Mouse (Mus musculus): ENCODE results near the gene Prr12. TPM values are rescaled to one million over a fixed set of nuclear protein-coding genes. Genes with fewer than 3 reads are reported as not detected.
"Not testable (repeated sequence)": the region's sequence is repeated elsewhere in the genome, so short reads cannot be mapped to it uniquely, and the experiment has no call there.

Prr12 gene
- polyA plus RNA-seq, 1 experiment from 2014 or later, result 6.8 TPM

DNA sequence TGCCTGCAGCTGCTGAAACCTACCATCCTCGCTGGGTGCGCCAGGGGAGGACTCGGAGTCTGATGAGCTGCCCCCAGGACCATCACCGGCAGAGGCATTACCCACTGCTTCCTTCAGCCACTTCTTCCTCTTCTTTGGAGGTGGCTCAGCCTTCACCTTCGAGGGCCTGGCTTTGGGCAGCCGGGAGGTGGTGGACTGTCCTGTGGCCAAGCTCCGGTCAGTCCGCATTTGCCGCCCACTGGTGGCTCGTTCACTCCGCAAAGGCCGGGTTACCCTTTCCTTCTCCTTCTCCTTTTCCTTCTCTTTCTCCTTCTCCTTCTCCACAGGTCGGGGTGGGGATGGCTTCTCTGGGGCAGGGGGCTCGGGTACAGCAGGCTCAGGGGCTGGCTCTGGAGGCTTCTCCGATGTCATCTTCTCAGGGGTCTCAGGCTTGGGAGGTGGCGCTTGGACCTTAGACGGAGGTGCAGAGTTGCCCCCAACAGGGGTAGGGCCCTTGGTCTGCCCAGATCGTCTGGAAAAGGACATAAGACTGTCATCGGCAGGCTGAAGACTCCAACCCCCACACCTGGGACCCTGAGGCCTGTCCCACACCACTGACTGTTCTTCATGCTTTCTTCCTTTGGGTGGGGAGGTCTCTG lies 18.8 kb downstream of the Prr12 start:
- 90% methylated on average over 19 of the region's 19 CpGs for WGBS
- no peak overlapping the region for H3K9ac ChIP-seq

GRCm38 (mm10) chr7:45030857-45031256 lies 21.8 kb downstream of the Prr12 start:
- Histone ChIP-seq H3K4me1 (no peaks in the 10 kb centered on the region), H3K27ac (replicated peaks) (no peak overlapping the region), H3K4me2 (no peak overlapping the region), H3K36me3 (peaks cover 96% of the 10 kb centered on the region), H3K4me3 (no peak overlapping the region), H3K9me3 (no peaks in the 10 kb centered on the region), H3K27me3 (replicated peaks) (no peaks in the 10 kb centered on the region), H3K9ac (no peak overlapping the region)
- ATAC-seq (ENCODE audit: extremely low read depth, insufficient number of reproducible peaks, low FRiP score, low TSS enrichment), result no peak
- 96% methylated on average over 8 of the region's 8 CpGs for WGBS

More for the DNA sequence above, 18.8 kb downstream of the Prr12 start:
- H3K4me2 ChIP-seq, result no peak overlapping the region
- H3K4me3 ChIP-seq, result no peak overlapping the region
- H3K27me3 ChIP-seq (replicated peaks), result no peaks in the 10 kb centered on the region
- H3K9me3 ChIP-seq, result no peaks in the 10 kb centered on the region
- peaks cover 100% of the 10 kb centered on the region for H3K36me3 ChIP-seq
- ATAC-seq (ENCODE audit: extremely low read depth, insufficient number of reproducible peaks, low FRiP score, low TSS enrichment), result no peak
- no peaks in the 10 kb centered on the region for H3K4me1 ChIP-seq
- no peak overlapping the region for H3K27ac ChIP-seq (replicated peaks)

GRCm38 (mm10) chr7:45029995-45030394 lies 22.7 kb downstream of the Prr12 start:
- WGBS, result 88% methylated on average over 6 of the region's 6 CpGs

GRCm38 (mm10) chr7:45028351-45028750 lies 24.3 kb downstream of the Prr12 start:
- Histone ChIP-seq H3K36me3 (peaks cover 71% of the 10 kb centered on the region), H3K4me2 (no peak overlapping the region), H3K27ac (replicated peaks) (no peak overlapping the region), H3K4me1 (no peaks in the 10 kb centered on the region), H3K9ac (no peak overlapping the region), H3K4me3 (no peak overlapping the region), H3K27me3 (replicated peaks) (no peaks in the 10 kb centered on the region), H3K9me3 (no peaks in the 10 kb centered on the region)
- 91% methylated on average over 11 of the region's 11 CpGs for WGBS
- ATAC-seq (ENCODE audit: extremely low read depth, insufficient number of reproducible peaks, low FRiP score, low TSS enrichment), result no peak

More at GRCm38 (mm10) chr7:45029995-45030394, 22.7 kb downstream of the Prr12 start:
- Histone ChIP-seq H3K4me3 (no peak overlapping the region), H3K4me1 (no peaks in the 10 kb centered on the region), H3K4me2 (no peak overlapping the region), H3K27ac (replicated peaks) (no peak overlapping the region), H3K9me3 (no peaks in the 10 kb centered on the region), H3K36me3 (peaks cover 87% of the 10 kb centered on the region), H3K9ac (no peak overlapping the region), H3K27me3 (replicated peaks) (no peaks in the 10 kb centered on the region)
- no peak for ATAC-seq (ENCODE audit: extremely low read depth, insufficient number of reproducible peaks, low FRiP score, low TSS enrichment)

DNA sequence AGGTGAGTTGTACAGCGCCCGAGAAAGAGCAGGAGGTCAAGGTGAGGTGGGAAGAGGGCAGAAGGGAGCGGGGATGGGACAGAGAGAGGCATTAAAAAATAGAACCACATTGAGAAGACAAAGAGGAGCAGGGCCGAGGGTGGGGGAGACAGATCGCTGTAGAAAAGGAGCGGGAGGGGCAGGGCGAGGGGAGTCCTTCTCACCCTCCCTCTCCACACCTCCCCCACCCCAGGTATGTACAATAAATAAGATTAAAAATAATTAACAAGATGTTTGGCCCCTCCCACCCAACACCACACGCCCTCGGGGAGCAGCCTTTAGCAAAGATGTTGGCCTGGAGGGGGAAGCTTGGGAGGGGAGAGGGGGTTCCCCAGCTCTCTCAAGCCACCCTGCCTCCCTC lies 24.9 kb downstream of the Prr12 start:
- no peaks in the 10 kb centered on the region for H3K4me1 ChIP-seq
- H3K27ac ChIP-seq (replicated peaks), result no peak overlapping the region
- 93% methylated on average over 9 of the region's 9 CpGs for WGBS
- H3K4me2 ChIP-seq, result no peak overlapping the region
- H3K36me3 ChIP-seq, result peaks cover 65% of the 10 kb centered on the region
- no peak for ATAC-seq (ENCODE audit: extremely low read depth, insufficient number of reproducible peaks, low FRiP score, low TSS enrichment)
- H3K9me3 ChIP-seq, result no peaks in the 10 kb centered on the region
- no peak overlapping the region for H3K9ac ChIP-seq
- H3K4me3 ChIP-seq, result no peak overlapping the region
- H3K27me3 ChIP-seq (replicated peaks), result no peaks in the 10 kb centered on the region

DNA sequence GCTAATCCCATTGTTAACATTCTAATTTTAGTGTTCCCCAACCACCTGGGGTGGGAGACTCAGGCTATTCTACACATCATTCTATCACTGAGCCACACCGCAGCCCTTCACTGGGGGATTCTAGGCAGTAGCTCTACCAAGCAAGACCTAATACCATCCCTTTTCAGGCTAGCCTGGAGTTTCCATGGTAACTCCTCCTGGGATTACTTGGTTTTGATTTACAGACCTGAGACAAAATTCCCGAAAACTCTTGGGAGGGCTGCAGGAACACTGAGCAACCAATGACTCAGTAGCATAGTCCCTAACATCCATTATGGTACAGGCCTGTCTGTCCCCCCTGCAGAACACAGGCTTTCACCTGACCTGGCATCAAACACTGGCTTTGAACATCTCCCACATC lies 26.4 kb downstream of the Prr12 start:
- peaks cover 53% of the 10 kb centered on the region for H3K36me3 ChIP-seq
- no peaks in the 10 kb centered on the region for H3K4me1 ChIP-seq
- 76% methylated on average over 2 of the region's 2 CpGs for WGBS
- no peak overlapping the region for H3K9ac ChIP-seq
- no peak overlapping the region for H3K4me2 ChIP-seq
- H3K9me3 ChIP-seq, result no peaks in the 10 kb centered on the region
- no peak for ATAC-seq (ENCODE audit: extremely low read depth, insufficient number of reproducible peaks, low FRiP score, low TSS enrichment)
- H3K27ac ChIP-seq (replicated peaks), result no peak overlapping the region
- H3K4me3 ChIP-seq, result no peak overlapping the region
- H3K27me3 ChIP-seq (replicated peaks), result no peaks in the 10 kb centered on the region

DNA sequence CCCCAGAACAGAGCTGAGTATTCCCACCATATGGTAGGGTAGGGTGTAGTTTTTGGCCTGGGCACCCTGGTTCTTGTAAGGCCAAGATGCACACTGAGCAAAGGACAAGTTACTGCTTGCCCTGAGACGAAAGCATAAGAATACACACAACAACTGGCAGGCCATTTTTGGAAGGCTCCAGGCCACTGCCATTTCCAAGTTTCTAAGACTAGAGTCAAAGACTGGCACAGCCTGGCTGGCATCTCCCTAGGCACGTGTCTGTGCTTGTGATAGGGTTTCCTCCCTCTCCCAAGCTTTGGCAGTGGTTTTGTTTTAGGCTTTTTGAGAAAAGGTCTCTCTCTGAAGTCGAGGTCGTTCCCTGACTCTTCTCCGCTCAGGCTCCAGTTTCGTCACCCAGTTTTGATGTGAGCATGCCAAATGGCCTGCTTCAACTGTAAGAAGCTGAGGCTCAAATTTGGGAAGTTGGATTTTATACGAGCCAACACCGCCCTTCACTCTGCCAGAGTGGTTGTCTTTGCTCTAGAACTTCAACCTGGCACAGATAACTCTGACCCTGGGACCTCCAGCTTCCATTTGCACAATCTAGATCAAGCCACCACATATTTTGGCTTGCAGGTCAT lies 27.0 kb downstream of the Prr12 start:
- Histone ChIP-seq H3K4me2 (no peak overlapping the region), H3K4me3 (no peak overlapping the region), H3K4me1 (no peaks in the 10 kb centered on the region), H3K9ac (no peak overlapping the region), H3K27ac (replicated peaks) (no peak overlapping the region), H3K36me3 (peaks cover 53% of the 10 kb centered on the region), H3K9me3 (no peaks in the 10 kb centered on the region), H3K27me3 (replicated peaks) (no peaks in the 10 kb centered on the region)
- WGBS, result 75% methylated on average over 8 of the region's 8 CpGs
- no peak for ATAC-seq (ENCODE audit: extremely low read depth, insufficient number of reproducible peaks, low FRiP score, low TSS enrichment)

DNA sequence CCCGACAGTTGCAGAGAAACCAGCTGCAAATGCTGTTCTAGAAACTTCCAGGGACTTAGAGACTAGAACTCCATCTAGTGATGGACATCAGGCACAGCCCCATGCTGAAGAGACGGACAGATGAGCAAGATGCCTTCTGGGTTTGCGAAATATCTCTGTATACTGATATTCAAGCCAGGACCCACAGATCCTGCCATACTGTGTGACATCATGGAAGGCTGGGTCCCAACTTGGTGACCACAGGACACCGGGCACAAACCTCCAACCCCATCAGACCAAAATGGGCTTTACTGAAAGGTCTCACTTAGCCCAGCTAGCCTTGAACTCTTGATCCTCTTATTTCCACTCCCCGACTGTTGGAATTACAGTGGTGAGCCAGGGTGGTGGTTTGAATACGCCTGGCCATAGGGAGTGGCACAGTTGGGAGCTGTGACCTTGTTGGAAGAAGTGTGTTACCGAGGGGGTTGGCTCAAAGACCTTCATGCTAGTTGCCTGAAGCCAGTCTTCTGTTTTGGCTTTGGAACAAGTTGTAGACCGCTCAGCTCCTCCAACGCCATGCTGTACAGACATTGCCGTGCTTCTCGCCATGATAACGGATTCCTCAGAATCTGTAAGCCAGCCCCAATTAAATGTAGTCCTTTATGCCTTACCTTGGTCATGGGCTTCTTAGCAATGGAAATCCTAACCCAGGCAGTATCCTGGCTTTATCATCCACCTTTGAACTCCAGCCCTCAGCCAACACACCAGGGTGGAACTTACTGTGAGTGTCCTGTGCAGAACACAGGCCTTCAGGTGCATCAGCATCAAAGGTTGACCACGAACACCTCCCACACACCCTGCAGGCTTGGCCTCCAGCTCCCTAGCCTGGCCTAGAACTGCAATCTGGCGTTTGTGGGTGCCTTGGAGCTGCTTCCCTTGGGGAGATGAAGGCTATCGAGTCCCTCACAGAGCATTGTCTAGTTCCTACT lies 28.1 kb downstream of the Prr12 start:
- Histone ChIP-seq H3K9me3 (no peaks in the 10 kb centered on the region), H3K4me3 (no peak overlapping the region), H3K27ac (replicated peaks) (no peak overlapping the region), H3K4me2 (no peak overlapping the region), H3K36me3 (peaks cover 44% of the 10 kb centered on the region), H3K4me1 (peaks cover 6% of the 10 kb centered on the region; the same call in 1 of the 2 replicates), H3K9ac (no peak overlapping the region), H3K27me3 (replicated peaks) (no peaks in the 10 kb centered on the region)
- 79% methylated on average over 15 of the region's 15 CpGs for WGBS
- ATAC-seq (ENCODE audit: extremely low read depth, insufficient number of reproducible peaks, low FRiP score, low TSS enrichment), result no peak

DNA sequence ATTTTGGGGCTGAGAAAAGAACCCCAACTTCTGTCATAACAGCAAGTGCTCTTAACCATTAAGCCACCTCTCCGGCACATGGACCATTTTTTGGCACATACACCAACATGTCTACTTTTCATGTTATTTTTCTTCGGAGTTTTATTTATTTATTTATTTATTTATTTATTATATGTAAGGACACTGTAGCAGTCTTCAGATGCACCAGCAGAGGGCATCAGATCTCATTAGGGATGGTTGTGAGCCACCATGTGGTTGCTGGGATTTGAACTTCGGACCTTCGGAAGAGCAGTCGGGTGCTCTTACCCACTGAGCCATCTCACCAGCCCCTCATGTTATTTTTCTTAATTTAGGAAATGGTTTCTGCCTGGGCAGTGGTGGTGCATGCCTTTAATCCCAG lies 29.0 kb downstream of the Prr12 start:
- H3K27ac ChIP-seq (replicated peaks); H3K9ac ChIP-seq; H3K4me2 ChIP-seq; H3K4me3 ChIP-seq; ATAC-seq (ENCODE audit: extremely low read depth, insufficient number of reproducible peaks, low FRiP score, low TSS enrichment); H3K27me3 ChIP-seq (replicated peaks); H3K9me3 ChIP-seq: not testable (repeated sequence)
- Histone ChIP-seq H3K36me3 (peaks cover 36% of the 10 kb centered on the region), H3K4me1 (peaks cover 14% of the 10 kb centered on the region)
- 73% methylated on average over 5 of the region's 5 CpGs for WGBS

GRCm38 (mm10) chr7:45020225-45020624 lies 32.5 kb downstream of the Prr12 start:
- H3K4me3 ChIP-seq, result no peak overlapping the region

GRCm38 (mm10) chr7:45019031-45019571 lies 33.6 kb downstream of the Prr12 start:
- H3K4me1 ChIP-seq, result peaks cover 33% of the 10 kb centered on the region
- WGBS, result 18% methylated on average over 8 of the region's 8 CpGs

More at GRCm38 (mm10) chr7:45020225-45020624, 32.5 kb downstream of the Prr12 start:
- Histone ChIP-seq H3K27me3 (replicated peaks) (no peaks in the 10 kb centered on the region), H3K9ac (peak overlapping the region; percentile 91; the same call in 1 of the 2 replicates), H3K9me3 (no peaks in the 10 kb centered on the region), H3K4me2 (no peak overlapping the region), H3K4me1 (peaks cover 21% of the 10 kb centered on the region), H3K27ac (replicated peaks) (no peak overlapping the region), H3K36me3 (peaks cover 12% of the 10 kb centered on the region)
- no peak for ATAC-seq (ENCODE audit: extremely low read depth, insufficient number of reproducible peaks, low FRiP score, low TSS enrichment)
- 73% methylated on average over 9 of the region's 9 CpGs for WGBS

More at GRCm38 (mm10) chr7:45019031-45019571, 33.6 kb downstream of the Prr12 start:
- Histone ChIP-seq H3K27me3 (replicated peaks) (no peaks in the 10 kb centered on the region), H3K9ac (peak overlapping the region; percentile 91), H3K4me2 (peak overlapping the region; percentile 86), H3K27ac (replicated peaks) (peak overlapping the region; percentile 100), H3K9me3 (no peaks in the 10 kb centered on the region), H3K4me3 (peak overlapping the region; percentile 99), H3K36me3 (peaks cover 12% of the 10 kb centered on the region)
- ATAC-seq (ENCODE audit: extremely low read depth, insufficient number of reproducible peaks, low FRiP score, low TSS enrichment), result no peak
